Mouse (Mus musculus) liver, adult 2 months (tissue): ENCODE results near the gene Cap2.

Source experiments
- CTCF ChIP-seq: fragments of 200-500 bp; IDR thresholded peaks from 2 replicates; pipeline ENCODE4 v1.5.1; 2011; ENCODE audit warnings: low read depth, low read length, control low read depth
- POLR2A ChIP-seq: fragments of 200-500 bp; IDR thresholded peaks from 2 replicates; pipeline ENCODE4 v1.6.1; 2011; ENCODE audit warnings: low read length, control low read depth; ENCODE audit not compliant: insufficient read depth; ENCODE audit errors: extremely low read depth

DNA sequence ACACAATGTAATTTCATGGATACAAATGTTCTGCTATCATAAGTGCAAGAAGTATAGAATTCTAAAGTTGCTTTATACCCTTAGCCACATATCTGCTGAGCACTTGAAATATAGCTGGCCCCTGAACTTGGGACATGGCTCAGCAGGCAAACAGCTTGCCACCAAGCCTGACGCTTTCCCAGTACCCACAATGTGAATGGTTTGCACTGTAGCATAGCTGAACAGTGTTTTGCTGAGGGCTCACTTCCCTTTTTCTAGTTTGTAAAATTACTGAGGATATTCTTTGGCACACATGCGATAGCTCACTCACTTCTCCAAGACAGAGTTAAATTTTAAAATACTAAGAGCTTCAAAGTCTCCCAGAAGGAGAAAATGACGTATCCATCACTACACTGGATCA, 20.4 kb upstream of the Cap2 start:
- TF ChIP-seq POLR2A (no peak), CTCF (no peak)
